Mouse (Mus musculus) ES-E14 (cell line): ENCODE measurements around the gene 4930503B20Rik. TPM values are rescaled to one million over a fixed set of nuclear protein-coding genes. Genes with fewer than 3 reads are reported as not detected.

Source experiments
- DNase-seq: peaks from one replicate; pipeline ENCODE4 v3.0.0-alpha.2; 2013; ENCODE audit warnings: low read depth, low spot score
- H3K27ac ChIP-seq: 2 replicates; pipeline ENCODE4 v1.5.1; 2012; ENCODE audit warnings: low read depth, mild to moderate bottlenecking, low read length, moderate library complexity, mixed read lengths; ENCODE audit not compliant: poor library complexity, insufficient read depth, severe bottlenecking
- H3K36me3 ChIP-seq: 2 replicates; pipeline ENCODE4 v1.6.1; 2012; ENCODE audit warnings: mild to moderate bottlenecking, low read length, moderate library complexity, mixed read lengths; ENCODE audit not compliant: control insufficient read depth, poor library complexity, insufficient read depth, severe bottlenecking
- H3K4me1 ChIP-seq, 2 experiments: fragments of 150-350 bp in 1 of 2; sonication (generic) in 1 of 2; 2 replicates each; pipeline ENCODE4 v1.6.1; 2012; ENCODE audit warnings: low read length in 2 of 2, mild to moderate bottlenecking in 1 of 2, mixed read lengths in 1 of 2; ENCODE audit not compliant: control insufficient read depth in 2 of 2, insufficient read depth in 2 of 2, poor library complexity in 1 of 2
- H3K4me3 ChIP-seq, 2 experiments: fragments of 150-350 bp in 1 of 2; sonication (generic) in 1 of 2; 2 replicates each; pipeline ENCODE4 v1.5.1; 2012; ENCODE audit warnings: low read length in 2 of 2, low read depth in 1 of 2, mild to moderate bottlenecking in 1 of 2, mixed read lengths in 1 of 2; ENCODE audit not compliant: insufficient read depth in 1 of 2, poor library complexity in 1 of 2, severe bottlenecking in 1 of 2
- H3K9ac ChIP-seq: 2 replicates; pipeline ENCODE4 v1.6.1; 2012; ENCODE audit warnings: low read depth, mild to moderate bottlenecking, low read length, mixed read lengths; ENCODE audit not compliant: poor library complexity, insufficient read depth, severe bottlenecking
- H3K9me3 ChIP-seq: fragments of 150-350 bp; sonication (generic); 2 replicates; pipeline ENCODE4 v1.6.1; 2012; ENCODE audit warnings: low read depth, mild to moderate bottlenecking, low read length; ENCODE audit not compliant: control insufficient read depth, insufficient read depth
- CHD2 ChIP-seq: IDR thresholded peaks from 2 replicates; pipeline ENCODE4 v1.6.1; 2014; ENCODE audit warnings: mild to moderate bottlenecking, low read depth, low read length, inconsistent platforms
- HCFC1 ChIP-seq: IDR thresholded peaks from 2 replicates; pipeline ENCODE4 v1.6.1; 2012; ENCODE audit warnings: low read length, inconsistent platforms, borderline replicate concordance; ENCODE audit not compliant: insufficient read depth
- MAFK ChIP-seq: IDR thresholded peaks from 2 replicates; pipeline ENCODE4 v1.6.1; 2014; ENCODE audit warnings: mild to moderate bottlenecking, low read depth, low read length, inconsistent platforms; ENCODE audit not compliant: insufficient read depth
- ZC3H11A ChIP-seq: IDR thresholded peaks from 2 replicates; pipeline ENCODE4 v1.6.1; 2012; ENCODE audit warnings: low read depth, mild to moderate bottlenecking, inconsistent platforms, low read length, borderline replicate concordance
- ZNF384 ChIP-seq: IDR thresholded peaks from 2 replicates; pipeline ENCODE4 v1.6.1; 2012; ENCODE audit warnings: low read depth, low read length, inconsistent platforms
- in situ Hi-C, 2 experiments: fragments of 600-800 bp; cut with MboI; formaldehyde crosslinking; loops; one replicate each; pipeline ENCODE4 v1.15.1; 2025; ENCODE audit warnings: low sequenced_read_pairs in 2 of 2, inconsistent platforms in 1 of 2; ENCODE audit not compliant: unreplicated experiment in 2 of 2
- total RNA-seq: library from RNA; depleted of rRNA; stranded (reverse); fragments of 300-350 nt; gene quantifications from 2 replicates; pipeline ENCODE4 v1.2.3, GENCODE M21; 2012

The 4930503B20Rik gene
- total RNA-seq, 1 experiment = not detected

DNA sequence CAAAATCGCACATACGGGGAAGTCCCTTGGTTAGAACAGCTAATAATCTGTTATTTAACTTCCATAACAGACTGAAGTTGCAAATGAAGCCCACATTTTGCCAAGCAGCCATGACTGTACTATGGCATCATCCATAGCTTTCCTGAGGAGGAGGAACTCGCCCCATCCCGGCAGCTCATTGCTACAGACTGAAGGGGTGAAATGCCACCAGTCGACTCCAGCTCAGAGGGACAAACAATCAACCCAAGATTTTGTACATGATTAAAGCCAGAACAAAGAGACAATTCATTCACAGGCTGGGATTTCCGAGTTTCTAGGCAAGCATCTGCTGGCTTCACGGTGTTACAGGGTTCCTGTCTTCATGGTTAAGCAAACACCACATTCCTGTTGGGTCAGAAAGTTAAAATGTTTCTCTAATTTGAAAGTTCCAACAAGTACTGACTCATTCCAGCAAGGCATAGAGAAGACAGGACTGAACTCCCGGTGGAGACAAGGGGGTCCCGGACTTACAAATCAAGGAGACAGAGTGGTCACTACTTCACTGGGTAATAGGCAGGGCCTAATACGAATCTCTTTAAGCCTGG is 1.7 kb downstream of the 4930503B20Rik start:
- in situ Hi-C loops = no loop called here
- Histone ChIP-seq H3K36me3 (no peaks in the 10 kb centered on the region), H3K4me1 (no peaks in the 10 kb centered on the region), H3K9me3 (no peaks in the 10 kb centered on the region), H3K27ac (no peak overlapping the region), H3K4me3 (no peak overlapping the region), H3K9ac (no peak overlapping the region)
- TF ChIP-seq MAFK (no peak), CHD2 (no peak), HCFC1 (no peak), ZNF384 (no peak), ZC3H11A (no peak)
- DNase-seq = no peak

DNA sequence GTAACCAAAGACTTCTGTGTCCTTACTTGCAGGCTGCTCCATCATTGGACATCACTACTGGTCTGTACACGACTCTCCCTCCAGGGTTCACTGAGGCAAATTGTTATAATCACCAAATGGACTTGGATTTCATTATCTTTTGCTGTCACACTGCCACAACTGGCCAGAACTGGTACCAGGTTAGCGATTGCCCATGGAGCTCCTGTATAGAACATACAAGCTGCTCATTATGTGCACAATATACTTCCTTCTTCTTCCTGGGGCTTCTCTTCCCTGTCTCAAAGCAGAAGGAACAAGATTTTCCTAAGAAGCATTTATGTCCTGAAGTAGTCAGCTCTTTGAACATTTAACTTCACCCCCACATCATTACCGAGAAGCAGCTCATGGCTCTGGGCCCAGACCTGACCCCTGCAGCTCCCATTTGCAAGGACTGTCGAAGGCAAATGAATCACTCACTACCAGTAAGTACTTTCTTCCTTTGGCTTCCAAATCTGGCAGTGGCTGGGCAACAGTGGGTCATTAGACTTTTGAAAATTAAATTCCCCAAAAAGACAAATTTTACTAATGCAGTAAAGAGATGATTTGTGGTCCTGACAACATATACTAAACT is 9.2 kb downstream of the 4930503B20Rik start:
- in situ Hi-C loops = no loop called here

DNA sequence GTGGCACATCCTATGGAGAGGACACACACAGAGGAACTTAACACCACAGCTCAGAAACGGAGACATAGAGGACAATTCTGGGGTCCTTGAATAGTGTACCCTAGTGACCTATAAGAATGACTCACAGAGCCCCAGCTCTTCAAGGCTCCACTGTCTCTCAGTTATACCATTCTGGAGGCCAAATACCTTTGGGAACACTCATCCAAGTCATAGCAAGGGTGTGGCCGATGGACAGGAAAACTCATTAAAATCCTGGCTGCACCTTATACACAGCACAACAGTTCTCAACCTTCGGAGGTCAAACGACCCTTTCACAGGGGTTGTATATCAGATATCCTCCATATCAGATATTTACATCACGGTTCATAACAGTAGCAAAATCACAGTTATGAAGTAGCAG is 18.6 kb downstream of the 4930503B20Rik start:
- Histone ChIP-seq H3K27ac (no peak overlapping the region), H3K9ac (no peak overlapping the region), H3K4me3 (no peak overlapping the region), H3K4me1 (no peaks in the 10 kb centered on the region), H3K36me3 (no peaks in the 10 kb centered on the region), H3K9me3 (no peaks in the 10 kb centered on the region)
- in situ Hi-C loops = no loop called here
- DNase-seq = no peak
- TF ChIP-seq ZNF384 (no peak), CHD2 (no peak), HCFC1 (no peak), MAFK (no peak), ZC3H11A (no peak)

More for the DNA sequence above, 9.2 kb downstream of the 4930503B20Rik start:
- Histone ChIP-seq H3K9ac (no peak overlapping the region), H3K27ac (no peak overlapping the region), H3K36me3 (no peaks in the 10 kb centered on the region), H3K4me1 (no peaks in the 10 kb centered on the region), H3K9me3 (no peaks in the 10 kb centered on the region), H3K4me3 (no peak overlapping the region)
- TF ChIP-seq ZNF384 = no peak
- TF ChIP-seq HCFC1 = no peak
- TF ChIP-seq ZC3H11A = no peak
- no peak for TF ChIP-seq CHD2
- TF ChIP-seq MAFK = no peak
- no peak for DNase-seq

DNA sequence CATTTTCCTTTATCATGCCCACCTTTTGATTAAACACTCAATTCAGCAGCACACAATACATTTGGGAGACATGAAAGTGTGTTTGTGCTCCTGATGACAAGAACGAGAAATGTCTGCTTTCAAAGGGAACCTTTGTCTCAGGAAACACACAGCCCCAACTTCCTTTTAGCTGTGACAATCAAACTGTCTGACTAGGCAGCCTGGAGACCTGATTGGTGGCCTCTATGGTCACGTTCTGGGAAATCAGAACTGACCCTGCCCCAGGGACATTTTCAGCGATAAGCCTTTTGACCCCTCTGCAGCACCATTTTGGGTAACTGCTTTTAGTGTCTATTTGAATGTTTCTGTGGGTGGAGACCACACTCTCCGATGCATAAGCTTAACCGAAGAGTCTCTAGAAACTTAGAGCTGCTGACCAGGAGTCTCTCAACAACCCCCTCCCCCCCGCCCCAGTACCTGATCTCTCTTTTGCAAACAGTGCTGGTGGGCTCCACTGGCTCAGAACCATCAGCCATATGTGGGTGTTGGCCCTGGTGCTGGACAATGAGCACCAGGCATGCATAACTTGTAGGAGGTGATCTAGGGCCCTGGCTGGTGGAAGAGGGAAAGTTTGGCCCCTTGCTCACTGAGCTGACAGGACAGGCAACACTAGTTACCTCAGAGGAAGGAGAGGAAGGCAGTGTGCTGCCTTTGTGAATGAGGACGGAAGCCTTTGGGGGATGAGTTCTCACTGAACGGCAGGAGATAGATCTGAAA is 22.7 kb downstream of the 4930503B20Rik start:
- Histone ChIP-seq H3K36me3 (no peaks in the 10 kb centered on the region), H3K4me1 (no peaks in the 10 kb centered on the region), H3K27ac (no peak overlapping the region), H3K9me3 (no peaks in the 10 kb centered on the region), H3K4me3 (no peak overlapping the region), H3K9ac (no peak overlapping the region)
- in situ Hi-C loops = no loop called here
- DNase-seq = no peak
- TF ChIP-seq CHD2 (no peak), MAFK (no peak), ZC3H11A (no peak), ZNF384 (no peak), HCFC1 (no peak)
